Mouse (Mus musculus): ENCODE data around the gene Cdh23.

DNA sequence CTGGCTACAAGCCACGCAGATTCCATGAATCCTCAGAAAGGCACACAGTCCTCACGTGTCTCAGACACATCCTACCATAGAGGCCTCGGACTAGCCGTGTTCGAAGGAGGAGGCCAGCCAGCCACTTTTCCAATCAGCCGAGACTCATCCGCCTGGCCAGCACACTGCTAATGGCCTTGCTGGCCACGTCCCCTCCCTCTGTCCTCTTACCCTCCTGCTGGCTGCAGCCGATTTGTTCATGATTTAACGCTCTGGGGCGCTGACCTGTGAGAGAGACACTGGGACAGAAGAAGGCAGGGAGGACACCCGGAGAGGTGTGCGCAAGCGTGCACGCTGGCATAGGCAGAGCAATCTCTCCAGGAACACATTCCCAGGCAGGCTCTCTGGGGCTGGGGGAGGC is 115.6 kb downstream of the Cdh23 start:
- TF ChIP-seq MAFK (IDR thresholded peaks at IDR 0.05; ENCODE audit: insufficient read depth, low read depth, low read length) (no peak), CHD2 (IDR thresholded peaks at IDR 0.05; ENCODE audit: low read depth, low read length) (no peak), ZC3H11A (IDR thresholded peaks at IDR 0.05; ENCODE audit: borderline replicate concordance, low read depth, low read length) (no peak), ZNF384 (IDR thresholded peaks at IDR 0.05; ENCODE audit: low read depth, low read length) (no peak), HCFC1 (IDR thresholded peaks at IDR 0.05; ENCODE audit: borderline replicate concordance, insufficient read depth, low read length) (no peak)
